8 mouse cellular contexts compared by ENCODE assay signal in the genomic region with DNA sequence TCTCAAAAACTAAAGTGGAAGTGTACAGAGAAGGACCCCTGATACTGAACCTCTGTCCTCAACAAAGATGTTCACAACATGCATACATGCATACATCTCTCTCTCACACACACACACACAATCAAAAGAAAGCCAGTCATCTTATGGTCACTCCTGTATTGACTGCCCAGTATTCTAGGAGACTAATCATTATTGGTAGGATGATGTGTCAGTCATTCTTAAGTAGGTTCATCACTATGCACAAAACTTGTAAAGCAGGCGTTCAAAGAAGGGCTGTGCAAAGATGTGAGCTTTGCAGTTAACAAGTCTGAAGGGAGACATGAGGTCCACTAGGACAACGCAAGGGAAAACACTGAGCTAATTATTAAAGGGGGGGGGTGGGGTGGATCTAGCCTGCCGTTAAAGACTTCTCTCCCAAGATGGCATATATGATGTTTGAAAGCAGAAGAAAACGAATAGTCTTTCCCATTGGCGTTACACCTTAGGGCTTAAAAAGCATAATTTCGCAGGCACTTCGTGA. TPM values are rescaled to one million over a fixed set of nuclear protein-coding genes. Genes with fewer than 3 reads are reported as not detected.
DNase-seq lines count a peak whose midpoint lies in the region; ATAC-seq and TF ChIP-seq lines count a peak whose summit lies in the region.

No protein-coding gene starts in this region.

- H3K4me2 ChIP-seq in hindbrain, embryonic 15.5 days = peak overlapping the region; percentile 60
- H3K4me2 ChIP-seq in midbrain, postnatal 0 days (ENCODE audit: low read depth, low read length, poor library complexity, severe bottlenecking) = peak overlapping the region; percentile 75

- no peaks in the 10 kb centered on the region; the same call in 1 of the 2 replicates for H3K36me3 ChIP-seq in kidney, adult 2 months (ENCODE audit: control insufficient read depth, insufficient read depth, low read length)
- H3K36me3 ChIP-seq in hindbrain, embryonic 15.5 days = no peaks in the 10 kb centered on the region
- no peaks in the 10 kb centered on the region; the same call in 1 of the 2 replicates for H3K36me3 ChIP-seq in midbrain, postnatal 0 days (ENCODE audit: insufficient read depth, low read length)

- H3K4me3 ChIP-seq in kidney, adult 2 months (ENCODE audit: insufficient read depth, low read depth, low read length) = peak overlapping the region; percentile 72
- H3K4me3 ChIP-seq in hindbrain, embryonic 15.5 days = peak overlapping the region; percentile 82
- H3K4me3 ChIP-seq in midbrain, postnatal 0 days (ENCODE audit: low read depth, low read length) = peak overlapping the region; percentile 88

- ATAC-seq in hindbrain, embryonic 15.5 days (ENCODE audit: low FRiP score, low read depth) = no peak
- ATAC-seq in midbrain, postnatal 0 days (ENCODE audit: low FRiP score) = no peak

- H3K9ac ChIP-seq in hindbrain, embryonic 15.5 days = peak overlapping the region; percentile 69
- H3K9ac ChIP-seq in midbrain, postnatal 0 days (replicated peaks; ENCODE audit: low read length, poor library complexity, severe bottlenecking) = peak overlapping the region; percentile 77

- peak; percentile 48 for DNase-seq in kidney, adult 2 months
- DNase-seq in kidney, adult 18-20 months = no peak
- peak; percentile 52 for DNase-seq in MN1 (ENCODE audit: low spot score)
- no peak for DNase-seq in midbrain, postnatal 0 days (ENCODE audit: low spot score)
- DNase-seq in layer of hippocampus, adult 9-10 months (ENCODE audit: low spot score) = no peak
- no peak for DNase-seq in gastrocnemius, adult 8-10 months (ENCODE audit: low spot score in 2 of 2)
- no peak for DNase-seq in layer of hippocampus, adult 11-12 months (ENCODE audit: low spot score)

- H3K27me3 ChIP-seq in kidney, adult 2 months (replicated peaks; ENCODE audit: control insufficient read depth, insufficient read depth, low read length) = no peaks in the 10 kb centered on the region
- no peaks in the 10 kb centered on the region for H3K27me3 ChIP-seq in hindbrain, embryonic 15.5 days
- no peaks in the 10 kb centered on the region for H3K27me3 ChIP-seq in midbrain, postnatal 0 days (ENCODE audit: insufficient read depth, low read length)

- WGBS in kidney, adult 2 months = 20% methylated on average over 7 of the region's 7 CpGs
- 51% methylated on average over 7 of the region's 7 CpGs for WGBS in hindbrain, embryonic 15.5 days
- 43% methylated on average over 7 of the region's 7 CpGs for WGBS in midbrain, postnatal 0 days

- H3K9me3 ChIP-seq in hindbrain, embryonic 15.5 days = no peaks in the 10 kb centered on the region
- no peaks in the 10 kb centered on the region for H3K9me3 ChIP-seq in midbrain, postnatal 0 days (ENCODE audit: low read length)

- no peak for TF ChIP-seq CTCF in kidney, adult 2 months (conservative IDR thresholded peaks at IDR 0.05; ENCODE audit: insufficient read depth, insufficient read length, low read depth, low read length)
- TF ChIP-seq CTCF in midbrain, postnatal 0 days (IDR thresholded peaks at IDR 0.05) = no peak

- H3K27ac ChIP-seq in kidney, adult 2 months (ENCODE audit: insufficient read depth, low read depth, low read length) = peak overlapping the region; percentile 59
- H3K27ac ChIP-seq in hindbrain, embryonic 15.5 days (replicated peaks) = peak overlapping the region; percentile 83
- peak overlapping the region; percentile 78 for H3K27ac ChIP-seq in midbrain, postnatal 0 days (ENCODE audit: low read depth, low read length)

- no peak for TF ChIP-seq POLR2A in kidney, adult 2 months (IDR thresholded peaks at IDR 0.05; ENCODE audit: low read depth, low read length)

- peaks cover 10% of the 10 kb centered on the region; the same call in 1 of the 2 replicates for H3K4me1 ChIP-seq in kidney, adult 2 months (ENCODE audit: control insufficient read depth, insufficient read depth, low read length)
- peaks cover 28% of the 10 kb centered on the region for H3K4me1 ChIP-seq in hindbrain, embryonic 15.5 days (replicated peaks)
- peaks cover 7% of the 10 kb centered on the region; the same call in 1 of the 2 replicates for H3K4me1 ChIP-seq in midbrain, postnatal 0 days (ENCODE audit: insufficient read depth, low read length)

RNA-seq across cellular contexts. Expression of gene Fkbp15, which starts 1.0 kb away (rescaled TPM):
- polyA plus RNA-seq in kidney, adult 2 months (2012; rRNA removed) = 32.2 and 36.6 TPM in 2 replicates
- 20.9 and 23.3 TPM in 2 replicates for polyA plus RNA-seq in hindbrain, embryonic 15.5 days (2015; fragmentation: Nextera tagmentation; extraction: Ambion mirVana)
- 34.3 and 37.5 TPM in 2 replicates for total RNA-seq in midbrain, postnatal 0 days (2014; rRNA removed)
- 19.8 and 20.2 TPM in 2 replicates for polyA plus RNA-seq in midbrain, postnatal 0 days (2015; fragmentation: Nextera tagmentation; extraction: Ambion mirVana)
- total RNA-seq in gastrocnemius, adult 8-10 months (2022) = 10 to 100 TPM; 10.0 to 12.0 (median 10.8) TPM

RNA-seq across cellular contexts. Expression of gene Slc31a1, which starts 1.2 kb away (rescaled TPM):
- 69.1 and 78.3 TPM in 2 replicates for polyA plus RNA-seq in kidney, adult 2 months (2012; rRNA removed)
- polyA plus RNA-seq in hindbrain, embryonic 15.5 days (2015; fragmentation: Nextera tagmentation; extraction: Ambion mirVana) = 43.1 and 46.2 TPM in 2 replicates
- total RNA-seq in midbrain, postnatal 0 days (2014; rRNA removed) = 15.0 and 21.7 TPM in 2 replicates
- 30.9 and 33.3 TPM in 2 replicates for polyA plus RNA-seq in midbrain, postnatal 0 days (2015; fragmentation: Nextera tagmentation; extraction: Ambion mirVana)
- total RNA-seq in gastrocnemius, adult 8-10 months (2022) = 1 to 10 TPM; 7.6 to 9.7 (median 8.5) TPM

RNA-seq across cellular contexts. Expression of gene Cdc26, which starts 49.1 kb away (rescaled TPM):
- polyA plus RNA-seq in kidney, adult 2 months (2012; rRNA removed) = 25.3 and 31.7 TPM in 2 replicates
- 74.2 and 81.3 TPM in 2 replicates for polyA plus RNA-seq in hindbrain, embryonic 15.5 days (2015; fragmentation: Nextera tagmentation; extraction: Ambion mirVana)
- 41.2 and 62.1 TPM in 2 replicates for total RNA-seq in midbrain, postnatal 0 days (2014; rRNA removed)
- 73.1 and 73.4 TPM in 2 replicates for polyA plus RNA-seq in midbrain, postnatal 0 days (2015; fragmentation: Nextera tagmentation; extraction: Ambion mirVana)
- 10 to 100 TPM; 51.7 to 57.0 (median 54.6) TPM for total RNA-seq in gastrocnemius, adult 8-10 months (2022)

RNA-seq across cellular contexts. Expression of gene Prpf4, which starts 49.3 kb away (rescaled TPM):
- polyA plus RNA-seq in kidney, adult 2 months (2012; rRNA removed) = 10.4 and 10.9 TPM in 2 replicates
- polyA plus RNA-seq in hindbrain, embryonic 15.5 days (2015; fragmentation: Nextera tagmentation; extraction: Ambion mirVana) = 14.6 and 15.1 TPM in 2 replicates
- 13.4 and 16.0 TPM in 2 replicates for total RNA-seq in midbrain, postnatal 0 days (2014; rRNA removed)
- polyA plus RNA-seq in midbrain, postnatal 0 days (2015; fragmentation: Nextera tagmentation; extraction: Ambion mirVana) = 12.8 TPM in 2 replicates
- total RNA-seq in gastrocnemius, adult 8-10 months (2022) = 10 to 100 TPM; 16.9 to 18.2 (median 17.4) TPM

Comparison
In these comparisons a context has a peak if more than half of its experiments do, and no peak if none do; other contexts are left out.
1. DNase-seq: peak in kidney, adult 2 months (single experiment) and MN1 (single experiment); none in kidney, adult 18-20 months (single experiment), midbrain, postnatal 0 days (single experiment), layer of hippocampus, adult 9-10 months (single experiment), gastrocnemius, adult 8-10 months (0 of 2) and layer of hippocampus, adult 11-12 months (single experiment).
2. Peak in every context shown above with its lines, with median percentiles within 50 percentile points of each other: H3K27ac ChIP-seq and H3K4me3 ChIP-seq.